Mouse (Mus musculus): ENCODE measurements around the gene Rbck1. TPM values are rescaled to one million over a fixed set of nuclear protein-coding genes. Genes with fewer than 3 reads are reported as not detected.

Gene Rbck1
- polyA plus RNA-seq, 1 experiment from 2014 or later, result 86.0 TPM

DNA sequence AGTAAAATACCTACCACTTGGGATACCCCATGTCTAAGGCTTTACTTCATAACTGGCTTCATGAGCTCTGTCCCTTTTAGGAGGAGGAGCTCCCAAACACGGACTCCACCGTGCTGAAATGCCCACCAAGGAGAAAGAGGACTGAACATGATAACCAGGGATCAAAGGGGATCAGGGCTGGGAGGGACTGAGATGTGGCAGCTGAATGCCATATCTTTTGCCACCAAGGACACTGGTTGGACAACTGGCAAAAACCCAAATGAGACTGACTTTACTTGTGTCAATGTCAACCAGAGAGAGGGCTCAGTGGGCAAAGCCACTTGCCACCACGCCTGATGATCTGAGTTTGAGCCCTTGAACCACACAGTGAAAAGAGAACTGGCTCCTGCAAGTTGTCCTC, 7.6 kb downstream of the Rbck1 start:
- WGBS, result 87% methylated on average over 3 of the region's 3 CpGs
- ATAC-seq (ENCODE audit: insufficient number of reproducible peaks, insufficient read depth, low FRiP score, low TSS enrichment), result no peak
- H3K4me3 ChIP-seq, result no peak overlapping the region
- H3K4me2 ChIP-seq (replicated peaks), result no peak overlapping the region
- no peaks in the 10 kb centered on the region for H3K27me3 ChIP-seq
- no peaks in the 10 kb centered on the region for H3K9me3 ChIP-seq
- H3K9ac ChIP-seq, result no peak overlapping the region
- peaks cover 88% of the 10 kb centered on the region for H3K36me3 ChIP-seq
- H3K4me1 ChIP-seq, result 0 out of 2 replicates have a peak, but pooled peaks cover 2% of the 10 kb centered on the region
- H3K27ac ChIP-seq, result no peak overlapping the region

DNA sequence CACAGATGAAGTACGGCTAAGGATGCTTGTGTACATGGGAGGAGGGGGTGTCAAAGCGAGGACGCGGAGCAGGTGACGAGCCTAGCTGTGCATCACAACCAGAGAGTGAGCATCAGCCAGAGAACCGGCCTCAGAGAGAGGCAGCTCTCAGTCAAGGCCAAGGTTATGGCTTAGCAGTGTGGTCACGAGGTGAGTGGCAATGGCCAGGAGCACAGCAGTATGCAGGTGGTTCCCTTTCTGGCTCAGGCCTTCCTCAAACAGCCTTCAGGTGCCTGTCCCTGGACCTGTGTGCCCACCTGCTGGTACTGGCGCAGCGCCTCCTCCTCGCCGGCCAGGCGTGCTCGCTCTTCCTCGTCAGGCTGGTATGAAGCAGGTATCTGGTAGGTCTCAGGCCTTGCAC, 8.5 kb downstream of the Rbck1 start:
- Histone ChIP-seq H3K9me3 (no peaks in the 10 kb centered on the region), H3K4me2 (replicated peaks) (no peak overlapping the region), H3K27me3 (no peaks in the 10 kb centered on the region), H3K4me1 (no peaks in the 10 kb centered on the region), H3K36me3 (peaks cover 88% of the 10 kb centered on the region), H3K4me3 (no peak overlapping the region), H3K9ac (no peak overlapping the region), H3K27ac (no peak overlapping the region)
- 93% methylated on average over 14 of the region's 14 CpGs for WGBS
- no peak for ATAC-seq (ENCODE audit: insufficient number of reproducible peaks, insufficient read depth, low FRiP score, low TSS enrichment)

- H3K9ac ChIP-seq, result no peak overlapping the region
- H3K27me3 ChIP-seq, result no peaks in the 10 kb centered on the region
- H3K27ac ChIP-seq, result no peak overlapping the region
- H3K9me3 ChIP-seq, result no peaks in the 10 kb centered on the region
- WGBS, result 91% methylated on average over 6 of the region's 6 CpGs
- no peak overlapping the region for H3K4me2 ChIP-seq (replicated peaks)
- H3K4me1 ChIP-seq, result no peaks in the 10 kb centered on the region
- no peak for ATAC-seq (ENCODE audit: insufficient number of reproducible peaks, insufficient read depth, low FRiP score, low TSS enrichment)
- H3K36me3 ChIP-seq, result peaks cover 92% of the 10 kb centered on the region
- H3K4me3 ChIP-seq, result no peak overlapping the region
These were observed 10.3 kb downstream of the Rbck1 start for GRCm38 (mm10) chr2:152322198-152322597.

GRCm38 (mm10) chr2:152321558-152321957, 10.9 kb downstream of the Rbck1 start:
- H3K36me3 ChIP-seq, result peaks cover 92% of the 10 kb centered on the region
- no peak overlapping the region for H3K27ac ChIP-seq
- H3K4me1 ChIP-seq, result no peaks in the 10 kb centered on the region
- no peaks in the 10 kb centered on the region for H3K9me3 ChIP-seq
- H3K27me3 ChIP-seq, result no peaks in the 10 kb centered on the region
- no peak overlapping the region for H3K4me2 ChIP-seq (replicated peaks)
- 86% methylated on average over 5 of the region's 5 CpGs for WGBS
- H3K4me3 ChIP-seq, result no peak overlapping the region
- no peak for ATAC-seq (ENCODE audit: insufficient number of reproducible peaks, insufficient read depth, low FRiP score, low TSS enrichment)
- no peak overlapping the region for H3K9ac ChIP-seq

DNA sequence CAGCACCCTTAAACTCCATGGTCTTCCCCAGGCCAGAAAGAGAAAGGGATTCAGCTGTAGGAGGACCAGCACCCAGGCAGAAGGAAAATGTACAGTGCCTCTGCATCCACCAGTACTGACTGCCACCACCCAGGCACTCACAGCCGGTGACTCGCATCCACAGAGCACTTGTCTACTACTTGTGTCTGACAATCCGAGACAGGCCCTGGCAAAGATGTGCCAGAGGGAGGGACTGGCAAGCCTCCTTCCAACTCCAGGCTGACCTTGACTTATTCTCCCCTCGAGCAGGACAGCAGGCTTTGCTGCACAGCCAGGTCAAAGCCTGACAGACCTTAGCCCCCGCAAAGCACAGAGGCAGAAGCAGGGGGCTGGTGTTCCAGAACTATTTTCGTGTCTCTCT, 15.4 kb downstream of the Rbck1 start:
- Histone ChIP-seq H3K9ac (no peak overlapping the region), H3K27ac (no peak overlapping the region), H3K4me3 (no peak overlapping the region), H3K9me3 (no peaks in the 10 kb centered on the region), H3K27me3 (no peaks in the 10 kb centered on the region), H3K4me2 (replicated peaks) (no peak overlapping the region), H3K36me3 (peaks cover 90% of the 10 kb centered on the region), H3K4me1 (no peaks in the 10 kb centered on the region)
- WGBS, result 82% methylated on average over 6 of the region's 6 CpGs
- no peak for ATAC-seq (ENCODE audit: insufficient number of reproducible peaks, insufficient read depth, low FRiP score, low TSS enrichment)

- 83% methylated on average over 6 of the region's 6 CpGs for WGBS
- Histone ChIP-seq H3K27me3 (no peaks in the 10 kb centered on the region), H3K9ac (no peak overlapping the region), H3K4me2 (replicated peaks) (no peak overlapping the region), H3K27ac (no peak overlapping the region), H3K36me3 (peaks cover 96% of the 10 kb centered on the region), H3K4me1 (no peaks in the 10 kb centered on the region), H3K9me3 (no peaks in the 10 kb centered on the region), H3K4me3 (no peak overlapping the region)
- ATAC-seq (ENCODE audit: insufficient number of reproducible peaks, insufficient read depth, low FRiP score, low TSS enrichment), result no peak
These were observed 18.5 kb downstream of the Rbck1 start for GRCm38 (mm10) chr2:152313926-152314325.

- Histone ChIP-seq H3K4me1 (no peaks in the 10 kb centered on the region), H3K4me2 (replicated peaks) (no peak overlapping the region), H3K9me3 (no peaks in the 10 kb centered on the region), H3K36me3 (peaks cover 96% of the 10 kb centered on the region), H3K27me3 (no peaks in the 10 kb centered on the region), H3K9ac (no peak overlapping the region), H3K4me3 (no peak overlapping the region), H3K27ac (no peak overlapping the region)
- WGBS, result 88% methylated on average over 7 of the region's 7 CpGs
- no peak for ATAC-seq (ENCODE audit: insufficient number of reproducible peaks, insufficient read depth, low FRiP score, low TSS enrichment)
These were observed 19.5 kb downstream of the Rbck1 start for GRCm38 (mm10) chr2:152312996-152313395.

- 90% methylated on average over 3 of the region's 3 CpGs for WGBS
- H3K27ac ChIP-seq, result no peak overlapping the region
- no peak overlapping the region for H3K4me2 ChIP-seq (replicated peaks)
- ATAC-seq (ENCODE audit: insufficient number of reproducible peaks, insufficient read depth, low FRiP score, low TSS enrichment), result no peak
- H3K9ac ChIP-seq, result no peak overlapping the region
- H3K36me3 ChIP-seq, result peaks cover 83% of the 10 kb centered on the region
- H3K9me3 ChIP-seq, result no peaks in the 10 kb centered on the region
- no peaks in the 10 kb centered on the region for H3K27me3 ChIP-seq
- H3K4me1 ChIP-seq, result no peaks in the 10 kb centered on the region
- H3K4me3 ChIP-seq, result no peak overlapping the region
These were observed 25.3 kb downstream of the Rbck1 start for GRCm38 (mm10) chr2:152307186-152307585.

- no peak overlapping the region for H3K9ac ChIP-seq
- 99% methylated on average over 6 of the region's 6 CpGs for WGBS
- H3K27me3 ChIP-seq, result no peaks in the 10 kb centered on the region
- no peaks in the 10 kb centered on the region for H3K9me3 ChIP-seq
- peaks cover 71% of the 10 kb centered on the region for H3K36me3 ChIP-seq
- no peak for ATAC-seq (ENCODE audit: insufficient number of reproducible peaks, insufficient read depth, low FRiP score, low TSS enrichment)
- H3K4me1 ChIP-seq, result no peaks in the 10 kb centered on the region
- no peak overlapping the region for H3K4me3 ChIP-seq
- no peak overlapping the region for H3K4me2 ChIP-seq (replicated peaks)
- H3K27ac ChIP-seq, result no peak overlapping the region
These were observed 27.0 kb downstream of the Rbck1 start for GRCm38 (mm10) chr2:152305480-152305879.

- no peak overlapping the region for H3K27ac ChIP-seq
- no peak for ATAC-seq (ENCODE audit: insufficient number of reproducible peaks, insufficient read depth, low FRiP score, low TSS enrichment)
- no peaks in the 10 kb centered on the region for H3K4me1 ChIP-seq
- no peak overlapping the region for H3K9ac ChIP-seq
- H3K27me3 ChIP-seq, result no peaks in the 10 kb centered on the region
- peaks cover 54% of the 10 kb centered on the region for H3K36me3 ChIP-seq
- no peaks in the 10 kb centered on the region for H3K9me3 ChIP-seq
- H3K4me2 ChIP-seq (replicated peaks), result no peak overlapping the region
- 44% methylated on average over 5 of the region's 5 CpGs for WGBS
- H3K4me3 ChIP-seq, result no peak overlapping the region
These were observed 28.7 kb downstream of the Rbck1 start for GRCm38 (mm10) chr2:152303781-152304180.

GRCm38 (mm10) chr2:152302862-152303261, 29.6 kb downstream of the Rbck1 start:
- H3K36me3 ChIP-seq, result peaks cover 45% of the 10 kb centered on the region

GRCm38 (mm10) chr2:152294541-152294940, 37.9 kb downstream of the Rbck1 start:
- 40% methylated on average over 5 of the region's 5 CpGs for WGBS
- Histone ChIP-seq H3K4me3 (peak overlapping the region; percentile 70), H3K36me3 (no peaks in the 10 kb centered on the region), H3K4me2 (replicated peaks) (peak overlapping the region; percentile 78), H3K4me1 (peaks cover 16% of the 10 kb centered on the region; the same call in 1 of the 2 replicates), H3K9ac (peak overlapping the region; percentile 80), H3K27ac (no peak overlapping the region), H3K9me3 (no peaks in the 10 kb centered on the region), H3K27me3 (no peaks in the 10 kb centered on the region)
- no peak for ATAC-seq (ENCODE audit: insufficient number of reproducible peaks, insufficient read depth, low FRiP score, low TSS enrichment)

More at GRCm38 (mm10) chr2:152302862-152303261, 29.6 kb downstream of the Rbck1 start:
- no peak for ATAC-seq (ENCODE audit: insufficient number of reproducible peaks, insufficient read depth, low FRiP score, low TSS enrichment)
- Histone ChIP-seq H3K4me1 (no peaks in the 10 kb centered on the region), H3K9me3 (no peaks in the 10 kb centered on the region), H3K4me3 (no peak overlapping the region), H3K4me2 (replicated peaks) (no peak overlapping the region), H3K9ac (no peak overlapping the region), H3K27ac (no peak overlapping the region), H3K27me3 (no peaks in the 10 kb centered on the region)
- WGBS, result 78% methylated on average over 2 of the region's 2 CpGs

All from embryonic facial prominence, embryonic 12.5 days (tissue).